Mouse (Mus musculus) intestine, embryonic 16.5 days (tissue): ENCODE results near the gene Ociad1. TPM values are rescaled to one million over a fixed set of nuclear protein-coding genes. Genes with fewer than 3 reads are reported as not detected.
A peak's percentile ranks its signal among the peaks of the same experiment; 100 is the strongest.

Experiments
- ATAC-seq: fragments of 200-750 bp; cut with Nextera tagmentation; 2 replicates; pipeline ENCODE4 v1.8.0; 2017; ENCODE audit warnings: moderate TSS enrichment, moderate library complexity
- H3K27ac ChIP-seq: fragments of 300-500 bp; sonication (generic); 2 replicates; pipeline ENCODE4 v1.5.1; 2014; ENCODE audit warnings: mild to moderate bottlenecking, low read length
- H3K27me3 ChIP-seq: fragments of 300-500 bp; sonication (generic); replicated peaks from 2 replicates; pipeline ENCODE4 v1.6.1; 2014; ENCODE audit warnings: low read length, control low read depth, mixed read lengths; ENCODE audit not compliant: control insufficient read depth, insufficient read depth
- H3K36me3 ChIP-seq: fragments of 300-500 bp; sonication (generic); 2 replicates; pipeline ENCODE4 v1.6.1; 2014; ENCODE audit warnings: low read length, control low read depth; ENCODE audit not compliant: control insufficient read depth, insufficient read depth
- H3K4me1 ChIP-seq: fragments of 300-500 bp; sonication (generic); 2 replicates; pipeline ENCODE4 v1.6.1; 2014; ENCODE audit warnings: low read length, control low read depth, mixed read lengths; ENCODE audit not compliant: control insufficient read depth, insufficient read depth
- H3K4me2 ChIP-seq: fragments of 300-500 bp; sonication (generic); 2 replicates; pipeline ENCODE4 v1.6.1; 2014; ENCODE audit warnings: low read depth, low read length, control low read depth
- H3K4me3 ChIP-seq: fragments of 300-500 bp; sonication (generic); 2 replicates; pipeline ENCODE4 v1.5.1; 2014; ENCODE audit warnings: mild to moderate bottlenecking, low read length
- H3K9ac ChIP-seq: fragments of 300-500 bp; sonication (generic); 2 replicates; pipeline ENCODE4 v1.6.1; 2014; ENCODE audit warnings: low read depth, low read length
- H3K9me3 ChIP-seq: fragments of 300-500 bp; sonication (generic); 2 replicates; pipeline ENCODE4 v1.6.1; 2016; ENCODE audit warnings: low read length, control low read depth; ENCODE audit not compliant: control insufficient read depth
- WGBS: fragments of 180-500 bp; shearing (Covaris S2); extraction: QIAGEN DNeasy Blood & Tissue Kit; methylation state at CpG from one replicate; pipeline ENCODE4 v1.1.7; 2014; 5-methylcytosine and 5-hydroxymethylcytosine counted together
- polyA plus RNA-seq: library from polyadenylated mRNA; unstranded; fragments of >200 nt; fragmentation: Nextera tagmentation; extraction: Ambion mirVana; gene quantifications from 2 replicates; pipeline ENCODE4 v1.2.1, GENCODE M21; 2015

Gene Ociad1
- polyA plus RNA-seq, 1 experiment from 2014 or later, result 270 TPM

DNA sequence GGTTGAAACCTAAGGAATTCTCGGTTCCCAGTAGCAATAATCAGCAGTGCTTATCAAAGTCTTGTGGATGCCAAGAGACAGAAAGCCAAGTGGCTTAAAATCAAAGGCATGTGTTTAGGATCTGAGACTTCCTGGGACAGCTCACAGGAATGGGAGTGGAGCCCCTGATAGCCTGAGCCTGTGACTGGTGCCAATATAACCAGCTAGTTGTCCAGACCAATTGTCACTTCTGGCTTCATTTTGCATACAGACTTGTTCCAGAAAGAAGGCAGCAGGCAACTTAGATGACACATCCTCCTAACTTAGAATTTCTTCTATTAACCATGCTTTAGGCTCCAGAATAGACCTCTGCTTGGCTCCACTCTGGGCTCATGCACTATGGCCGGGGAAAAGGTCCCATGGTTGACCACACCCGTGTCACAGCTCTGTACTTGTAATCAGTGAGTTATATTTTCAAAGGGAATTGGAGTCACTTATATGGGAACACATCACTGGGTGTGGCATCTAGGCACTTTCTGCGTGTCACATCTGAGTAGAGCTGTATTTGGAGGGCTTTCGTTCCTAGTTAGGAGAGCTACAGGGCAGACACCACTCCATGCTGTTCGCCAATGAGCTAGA lies 66.7 kb downstream of the Ociad1 start:
- peak; percentile 53 for ATAC-seq
- no peaks in the 10 kb centered on the region for H3K36me3 ChIP-seq
- 53% methylated on average over 6 of the region's 6 CpGs for WGBS
- peak overlapping the region; percentile 65 for H3K27ac ChIP-seq
- peak overlapping the region; percentile 25; the same call in 1 of the 2 replicates for H3K9ac ChIP-seq
- no peaks in the 10 kb centered on the region for H3K9me3 ChIP-seq
- H3K4me1 ChIP-seq, result peaks cover 16% of the 10 kb centered on the region
- peak overlapping the region; percentile 42 for H3K4me2 ChIP-seq
- H3K4me3 ChIP-seq, result 0 out of 2 replicates have a peak overlapping the region, but pooled peaks have one; percentile 8
- no peaks in the 10 kb centered on the region for H3K27me3 ChIP-seq

DNA sequence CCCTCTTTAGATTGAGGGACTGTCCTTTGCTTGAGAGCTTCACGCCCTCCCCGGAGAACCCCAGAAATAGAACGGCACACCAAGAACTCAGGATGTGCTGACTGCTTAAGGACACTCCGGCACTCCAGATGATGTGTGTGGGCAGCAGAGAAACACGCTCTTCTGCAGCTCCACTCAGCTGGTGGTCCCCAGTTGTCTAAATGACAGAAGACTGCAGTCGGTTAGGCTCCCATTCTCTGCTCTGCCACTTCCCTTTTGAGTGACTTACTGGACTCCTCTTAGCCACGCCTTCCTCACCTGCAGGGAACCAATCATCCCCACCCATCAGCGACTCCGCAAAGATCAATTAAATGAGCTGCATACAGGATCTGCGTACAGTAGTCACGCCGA lies 67.2 kb downstream of the Ociad1 start:
- H3K4me3 ChIP-seq, result peak overlapping the region; percentile 8; the same call in 1 of the 2 replicates
- H3K27ac ChIP-seq, result peak overlapping the region; percentile 65
- peaks cover 11% of the 10 kb centered on the region for H3K4me1 ChIP-seq
- no peaks in the 10 kb centered on the region for H3K27me3 ChIP-seq
- H3K36me3 ChIP-seq, result no peaks in the 10 kb centered on the region
- H3K9me3 ChIP-seq, result no peaks in the 10 kb centered on the region
- 29% methylated on average over 12 of the region's 12 CpGs for WGBS
- peak overlapping the region; percentile 25; the same call in 1 of the 2 replicates for H3K9ac ChIP-seq
- peak; percentile 49 for ATAC-seq
- peak overlapping the region; percentile 42 for H3K4me2 ChIP-seq

DNA sequence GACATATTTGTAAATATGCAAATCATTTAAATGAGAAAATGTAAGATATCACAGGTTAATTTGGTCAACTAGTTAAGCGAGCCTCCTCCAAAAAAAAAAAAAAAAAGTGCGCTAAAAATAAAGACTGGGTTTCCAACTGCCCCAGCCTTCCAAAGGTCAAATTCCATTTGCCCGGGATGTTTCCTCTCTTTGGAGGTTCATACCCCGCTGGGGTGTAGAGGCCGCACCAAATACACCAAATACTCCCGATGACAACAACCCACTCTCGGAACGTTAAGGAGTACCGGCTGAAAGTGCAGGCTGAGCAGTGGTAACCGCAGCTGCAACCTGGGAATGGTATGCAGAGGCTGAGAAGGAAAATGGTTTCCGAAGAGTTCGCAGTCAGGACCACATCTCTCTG lies 67.7 kb downstream of the Ociad1 start:
- Histone ChIP-seq H3K27ac (peak overlapping the region; percentile 56), H3K4me2 (peak overlapping the region; percentile 42), H3K9me3 (no peaks in the 10 kb centered on the region), H3K4me1 (peaks cover 10% of the 10 kb centered on the region), H3K27me3 (no peaks in the 10 kb centered on the region), H3K4me3 (no peak overlapping the region), H3K9ac (no peak overlapping the region), H3K36me3 (no peaks in the 10 kb centered on the region)
- WGBS, result 34% methylated on average over 12 of the region's 12 CpGs
- ATAC-seq, result no peak

DNA sequence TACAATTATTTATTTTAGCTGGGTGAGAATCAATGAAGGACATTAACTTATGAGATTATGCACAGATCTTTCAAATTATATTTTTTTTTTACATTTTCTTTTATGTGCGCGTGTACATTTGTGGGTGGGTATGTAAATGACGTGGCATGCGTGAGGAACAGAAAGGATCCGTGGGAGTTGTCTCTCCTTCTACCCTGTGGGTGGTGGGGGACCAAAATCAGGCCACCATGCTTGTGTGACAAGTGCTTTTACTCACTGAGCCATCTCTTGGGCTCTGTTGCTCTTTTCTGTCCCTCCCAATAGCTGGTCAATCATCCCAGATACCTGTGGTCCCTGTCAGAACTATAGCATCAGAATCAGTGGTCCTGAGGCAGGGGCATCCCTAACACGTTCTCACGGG lies 69.8 kb downstream of the Ociad1 start:
- no peaks in the 10 kb centered on the region for H3K36me3 ChIP-seq
- no peak overlapping the region for H3K9ac ChIP-seq
- H3K27ac ChIP-seq, result no peak overlapping the region
- H3K27me3 ChIP-seq, result no peaks in the 10 kb centered on the region
- peaks cover 5% of the 10 kb centered on the region for H3K4me1 ChIP-seq
- H3K4me3 ChIP-seq, result no peak overlapping the region
- H3K4me2 ChIP-seq, result no peak overlapping the region
- no peak for ATAC-seq
- H3K9me3 ChIP-seq, result no peaks in the 10 kb centered on the region
- 81% methylated on average over 7 of the region's 7 CpGs for WGBS

DNA sequence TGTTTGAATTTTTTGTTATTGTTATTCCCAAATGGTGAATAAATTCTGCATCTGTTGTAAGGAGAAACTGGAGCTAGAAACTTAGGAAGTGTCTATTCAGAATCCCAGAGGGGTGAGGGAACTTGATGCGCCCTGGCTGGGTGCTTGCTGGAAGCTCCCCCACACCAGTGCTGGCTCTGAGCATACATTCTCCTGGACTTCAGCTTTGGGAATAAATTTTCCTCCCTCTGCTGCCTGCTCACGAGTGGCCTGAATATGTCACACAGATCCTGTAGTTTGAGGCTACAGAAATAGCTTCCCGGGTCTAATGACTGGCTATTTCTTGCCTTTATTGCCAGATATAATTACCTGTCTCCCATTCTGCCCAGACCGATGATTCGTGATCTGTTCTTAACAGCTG lies 70.2 kb downstream of the Ociad1 start:
- Histone ChIP-seq H3K9me3 (no peaks in the 10 kb centered on the region), H3K36me3 (no peaks in the 10 kb centered on the region), H3K4me3 (no peak overlapping the region), H3K27ac (no peak overlapping the region), H3K4me1 (peaks cover 5% of the 10 kb centered on the region), H3K4me2 (no peak overlapping the region), H3K27me3 (no peaks in the 10 kb centered on the region), H3K9ac (no peak overlapping the region)
- WGBS, result 72% methylated on average over 5 of the region's 5 CpGs
- no peak for ATAC-seq

Other genes with a start within 250 kb of the Ociad1 start
- 22.1 and 22.6 TPM in 2 replicates for gene Fryl, start 36.2 kb upstream of the Ociad1 start, polyA plus RNA-seq
- 273 and 289 TPM in 2 replicates for gene Ociad2, start 48.2 kb downstream of the Ociad1 start, polyA plus RNA-seq
- gene Cwh43, start 113.3 kb downstream of the Ociad1 start, polyA plus RNA-seq, result 0.13 and 0.16 TPM in 2 replicates
- 14.8 and 14.9 TPM in 2 replicates for gene Dcun1d4, start 188.2 kb downstream of the Ociad1 start, polyA plus RNA-seq